Mouse (Mus musculus): Measurements from ENCODE around the gene Paqr8.

The Paqr8 gene

DNA sequence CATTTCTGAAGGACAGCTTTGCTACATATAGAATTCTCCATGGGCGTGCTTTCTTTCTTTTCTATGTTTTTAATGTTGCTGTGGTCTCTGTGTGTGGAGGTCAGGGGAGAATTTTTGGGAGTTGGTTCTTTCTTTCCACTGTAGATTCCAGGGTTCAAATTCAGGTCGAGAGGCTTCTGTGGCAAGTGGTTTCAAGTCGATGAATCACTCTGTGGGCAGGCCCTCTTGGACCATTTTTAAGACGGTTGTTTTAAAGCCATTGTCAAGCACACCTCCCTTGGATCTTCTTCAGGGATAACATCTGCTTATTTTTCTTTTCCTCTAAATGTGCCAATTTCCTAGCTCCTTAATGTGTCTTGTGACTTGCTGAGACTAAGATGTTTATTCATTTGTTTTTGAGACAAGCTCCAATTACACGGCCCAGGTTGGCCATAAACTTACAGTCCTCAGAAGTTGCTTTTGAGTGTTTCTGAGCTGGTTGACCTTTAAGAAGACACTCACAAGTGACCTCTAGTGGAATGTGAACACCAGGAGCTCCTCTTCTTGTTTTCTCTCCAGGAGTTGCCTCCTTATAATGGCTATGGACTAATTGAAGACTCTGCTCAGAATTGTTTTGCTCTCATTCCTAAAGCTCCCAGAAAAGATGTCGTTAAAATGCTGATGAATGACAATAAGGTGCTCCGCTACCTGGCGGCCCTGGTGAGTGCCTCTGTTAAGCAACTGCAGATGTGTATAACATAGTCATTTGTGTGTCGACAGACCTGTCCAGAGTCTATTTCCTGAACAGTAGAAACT is 84.1 kb downstream of the Paqr8 start:
- DNase-seq = no peak

DNA sequence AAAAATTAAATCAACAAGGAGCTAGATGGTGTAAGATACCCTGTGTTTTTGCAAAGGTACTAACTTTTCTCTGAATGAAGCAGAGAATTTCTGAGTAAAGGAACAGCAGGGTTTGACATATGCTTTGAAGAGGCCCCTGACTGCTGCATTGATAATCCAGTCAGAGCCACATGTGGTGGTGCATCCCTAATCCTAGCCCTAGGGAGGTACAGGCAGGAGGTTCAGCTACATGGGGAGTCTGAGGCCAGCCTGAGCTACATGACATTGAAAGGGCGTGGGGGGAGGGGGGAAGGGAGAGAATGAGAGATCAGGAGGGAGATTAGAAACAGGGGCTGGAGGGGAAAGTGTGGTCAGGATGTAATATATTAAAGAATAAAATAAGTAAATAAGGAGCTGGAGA is 90.1 kb downstream of the Paqr8 start:
- DNase-seq = no peak

DNA sequence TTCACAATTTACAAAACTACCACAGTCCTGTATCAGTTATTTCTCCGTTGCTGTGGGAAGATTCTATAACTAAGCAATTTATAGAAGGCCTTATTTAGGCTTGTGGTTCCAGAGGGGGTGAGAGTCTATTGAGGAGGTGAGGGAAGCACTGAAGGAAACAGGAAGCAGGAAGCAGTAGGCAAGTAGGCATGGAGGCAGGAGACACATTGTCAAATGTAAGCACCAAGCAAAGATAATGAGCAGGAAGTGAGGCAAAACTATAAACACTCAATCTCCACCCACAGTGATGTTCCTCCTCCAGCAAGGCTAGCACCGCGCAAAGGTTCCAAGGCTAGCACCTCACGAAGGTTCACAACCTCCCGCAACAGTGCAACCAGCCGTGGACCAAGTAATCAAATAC is 91.4 kb downstream of the Paqr8 start:
- DNase-seq = no peak

DNA sequence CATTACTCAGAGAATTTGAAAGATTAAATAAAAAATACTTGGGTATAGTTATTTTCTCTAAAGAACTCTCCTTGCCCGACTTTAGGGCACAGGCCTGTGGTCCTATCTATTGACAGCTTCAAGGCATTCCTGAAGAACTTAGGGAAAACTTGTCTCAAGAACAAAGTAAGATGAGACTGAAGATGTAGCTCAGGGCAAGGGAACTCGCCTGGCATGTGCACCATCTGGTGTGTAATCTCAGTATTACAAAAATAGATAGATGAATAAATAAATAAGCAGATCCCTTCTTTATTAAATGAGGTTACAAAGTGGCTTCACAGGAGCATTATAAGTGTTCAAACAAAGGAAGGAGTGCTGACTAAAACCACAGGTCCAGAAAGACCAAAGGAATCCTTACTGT is 93.7 kb downstream of the Paqr8 start:
- DNase-seq = no peak

DNA sequence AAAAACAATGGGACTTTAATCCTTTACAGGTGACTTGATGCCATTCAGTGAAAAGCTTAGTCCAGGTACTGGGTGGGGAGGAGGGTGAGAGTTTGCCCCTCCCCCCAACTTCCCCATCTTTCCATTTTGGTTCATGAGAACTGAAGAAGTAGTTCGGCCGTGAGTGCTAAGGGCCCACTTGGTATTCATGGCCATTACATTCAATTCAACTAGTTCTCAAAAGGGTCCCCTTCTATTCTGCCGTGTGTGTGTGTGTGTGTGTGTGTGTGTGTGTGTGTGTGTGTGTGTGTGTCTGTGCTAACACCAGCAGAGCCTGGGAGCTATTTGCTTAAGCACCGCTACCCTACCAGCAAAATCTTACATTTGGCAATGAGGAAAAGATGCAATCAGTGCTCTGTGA is 94.2 kb downstream of the Paqr8 start:
- DNase-seq = no peak

DNA sequence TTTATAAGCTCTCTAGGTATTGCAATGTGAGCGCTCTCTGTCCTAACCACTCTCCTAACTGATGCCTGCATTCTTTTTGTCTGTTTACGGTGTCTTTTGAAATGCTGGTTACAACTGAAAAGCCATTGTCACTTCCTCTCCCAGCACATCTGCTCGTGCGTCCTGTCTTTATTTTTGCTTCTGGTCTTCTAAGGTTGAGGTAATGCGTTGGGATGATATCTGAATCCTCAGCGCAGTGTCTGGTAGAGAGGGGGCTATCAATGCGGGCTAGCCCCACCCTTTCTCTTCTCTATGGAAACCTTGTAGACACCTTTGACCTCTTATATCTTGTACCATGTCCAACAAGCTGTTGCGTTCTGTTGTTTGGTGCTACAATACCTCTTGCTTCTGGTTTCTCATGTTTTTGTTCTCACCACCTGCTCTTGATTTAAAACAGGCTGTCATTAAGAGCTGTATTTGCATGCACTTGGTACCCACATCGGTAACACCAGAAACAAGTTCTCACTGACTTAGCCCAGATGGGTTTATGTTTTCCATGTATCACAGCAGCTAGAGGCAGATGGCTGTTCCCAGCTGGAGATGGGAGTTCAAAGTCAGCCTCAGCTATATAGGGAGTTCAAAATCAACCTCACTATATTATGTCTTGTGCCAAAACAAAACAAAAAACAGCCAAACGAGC is 96.1 kb downstream of the Paqr8 start:
- DNase-seq = peak; percentile 48
